Mouse (Mus musculus): ENCODE data around the gene Nrip2.

DNA sequence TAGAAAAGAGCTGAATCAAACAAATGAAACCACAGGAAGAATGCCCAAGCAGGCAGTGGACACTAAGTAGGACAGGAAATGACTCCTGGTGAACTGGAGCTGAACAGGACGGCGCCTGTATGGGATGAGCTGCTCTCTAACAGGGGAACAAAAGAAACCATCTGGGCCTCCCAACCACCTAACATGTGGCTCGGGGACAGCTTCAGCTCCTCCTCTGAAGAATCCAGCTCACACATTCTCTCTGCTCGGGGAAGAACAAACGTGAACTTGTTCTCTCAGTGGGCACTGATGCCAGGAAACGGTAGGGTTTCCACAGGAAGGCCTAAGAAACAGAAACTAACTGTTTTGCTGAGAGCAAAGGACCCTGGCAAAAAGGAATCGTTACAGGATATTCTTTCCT lies 49.4 kb upstream of the Nrip2 start:
- TF ChIP-seq CTCF (IDR thresholded peaks at IDR 0.05; ENCODE audit: low read depth): no peak
- no peak for TF ChIP-seq EP300 (IDR thresholded peaks at IDR 0.05; ENCODE audit: low read depth)
